Mouse (Mus musculus) layer of hippocampus, postnatal 36 days (tissue): ENCODE measurements around the gene Cnnm1. TPM values are rescaled to one million over a fixed set of nuclear protein-coding genes. Genes with fewer than 3 reads are reported as not detected.
"Not testable (repeated sequence)": the region's sequence is repeated elsewhere in the genome, so short reads cannot be mapped to it uniquely, and the experiment has no call there.

Experiments
- DNase-seq, 2 experiments: peaks; one replicate each; pipeline ENCODE4 v3.0.0; 2022
- total RNA-seq, 2 experiments: library from RNA; stranded (reverse); gene quantifications; 2 replicates each; pipeline ENCODE4 v1.2.3; 2021

Cnnm1 gene
- total RNA-seq, 2 experiments from 2014 or later, result 106 to 110 TPM

DNA sequence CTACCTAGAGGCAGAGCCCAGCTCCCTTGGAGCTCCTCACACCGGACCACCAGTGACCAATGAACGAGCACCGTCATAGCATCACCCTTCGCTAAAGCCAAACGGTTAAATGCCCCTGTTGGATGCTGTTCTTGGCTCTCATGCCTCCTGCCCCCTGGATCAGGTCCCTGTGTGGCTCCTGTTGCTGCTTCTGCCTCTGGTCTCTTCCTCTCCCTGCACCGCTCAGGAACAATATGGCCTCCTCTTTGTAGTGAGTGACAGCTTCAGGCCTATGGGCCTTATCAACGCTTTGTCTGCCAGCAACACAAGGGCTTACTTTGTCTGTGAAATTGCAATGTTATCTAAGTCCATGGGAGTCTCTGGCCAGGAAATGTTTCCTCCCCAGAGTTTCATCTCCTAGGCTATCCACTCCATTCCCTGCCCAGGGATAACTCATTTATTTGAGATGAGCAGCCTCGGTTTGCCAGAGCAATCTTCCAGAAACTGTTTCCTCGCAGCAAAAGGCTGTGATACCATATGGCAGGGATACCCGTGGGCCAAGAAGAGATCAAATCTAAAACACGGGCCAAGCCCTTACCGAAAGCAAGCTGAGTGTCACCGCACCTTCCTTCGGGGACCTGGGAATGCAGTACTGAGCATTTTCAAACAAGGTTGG, 25.5 kb downstream of the Cnnm1 start:
- DNase-seq, result no peak

- DNase-seq, result peak; percentile 44 to 54
Observed at GRCm38 (mm10) chr19:43467927-43468685, 27.9 kb downstream of the Cnnm1 start.

- DNase-seq, result no peak
Observed at GRCm38 (mm10) chr19:43469333-43469732, 29.1 kb downstream of the Cnnm1 start.

DNA sequence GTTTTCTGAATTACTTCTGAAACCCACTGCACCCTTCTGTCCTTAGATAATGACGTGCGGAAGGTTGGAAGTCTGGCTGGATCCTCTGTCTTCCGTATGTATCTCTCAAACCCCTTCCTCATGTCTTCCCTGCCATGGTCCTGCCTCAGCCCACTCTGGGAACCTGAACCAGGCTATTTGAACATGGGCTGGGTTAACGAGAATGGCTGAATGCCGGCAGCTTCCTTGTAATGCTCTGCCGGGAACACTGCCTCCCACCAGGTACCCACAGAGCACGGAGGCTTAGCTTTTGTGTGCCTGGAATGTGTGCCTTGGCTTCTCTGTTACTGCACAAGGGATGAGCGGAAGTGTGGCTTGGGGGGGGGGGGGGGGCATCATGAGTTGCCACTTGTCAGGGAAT, 32.1 kb downstream of the Cnnm1 start:
- DNase-seq, result no peak

GRCm38 (mm10) chr19:43472781-43473180, 32.5 kb downstream of the Cnnm1 start:
- DNase-seq, result no peak

DNA sequence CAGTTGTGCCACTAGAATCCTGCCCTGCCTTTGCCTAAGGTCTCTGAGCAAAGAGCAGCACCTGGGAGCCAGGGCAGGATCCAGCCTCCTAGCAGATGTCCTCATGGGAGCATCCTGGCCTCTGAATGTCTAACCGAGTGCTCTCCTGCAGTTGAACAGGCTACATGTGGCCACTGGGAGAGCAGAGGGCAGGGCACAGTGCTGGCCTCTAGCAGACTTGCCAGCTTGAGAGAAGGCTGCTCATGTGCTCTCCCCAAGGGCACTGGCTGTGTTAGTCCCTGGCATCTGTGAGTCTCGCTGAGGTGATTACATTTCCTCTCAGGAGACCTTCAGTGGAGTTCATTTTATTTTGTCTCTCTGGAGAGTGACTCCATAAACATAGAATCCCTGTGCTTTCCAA, 35.4 kb downstream of the Cnnm1 start:
- DNase-seq, result no peak

DNA sequence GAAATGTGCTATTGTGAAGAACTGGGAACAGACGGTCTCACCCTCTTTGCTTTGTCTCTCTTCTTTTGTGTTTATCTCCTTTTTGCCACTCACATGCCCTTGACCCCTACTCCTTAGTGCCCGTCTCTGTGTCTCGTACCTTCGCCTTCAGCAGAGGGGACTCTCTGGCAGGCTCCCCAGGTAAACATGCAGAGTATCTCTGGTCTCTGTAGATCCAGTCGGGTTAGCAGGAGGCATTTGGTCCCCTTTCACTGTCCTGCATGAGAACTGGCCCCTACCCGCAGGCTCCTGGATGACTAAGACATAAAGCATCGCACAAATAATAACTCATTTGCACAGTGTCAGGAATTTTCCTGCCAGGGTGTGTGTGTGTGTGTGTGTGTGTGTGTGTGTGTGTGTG, 35.8 kb downstream of the Cnnm1 start:
- DNase-seq, result no peak

DNA sequence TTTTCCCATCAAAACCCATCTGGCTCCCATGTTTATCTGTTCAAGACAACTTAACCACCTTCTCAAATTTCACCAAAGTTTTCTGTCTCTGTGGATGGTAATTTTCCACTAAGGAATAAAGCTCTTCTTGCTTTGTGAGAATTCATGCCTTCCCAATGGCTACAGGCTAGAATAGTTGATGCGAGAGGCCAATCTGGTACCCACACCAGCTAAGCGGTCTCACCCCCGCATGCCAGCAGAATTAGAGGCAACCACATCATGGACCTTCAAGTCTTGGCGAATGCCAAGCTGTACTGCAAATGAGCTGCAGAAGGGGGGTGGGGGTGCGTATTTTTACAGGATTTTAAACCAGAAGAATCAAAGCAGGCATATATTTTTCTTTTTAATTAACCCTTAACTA, 37.2 kb downstream of the Cnnm1 start:
- no peak for DNase-seq

DNA sequence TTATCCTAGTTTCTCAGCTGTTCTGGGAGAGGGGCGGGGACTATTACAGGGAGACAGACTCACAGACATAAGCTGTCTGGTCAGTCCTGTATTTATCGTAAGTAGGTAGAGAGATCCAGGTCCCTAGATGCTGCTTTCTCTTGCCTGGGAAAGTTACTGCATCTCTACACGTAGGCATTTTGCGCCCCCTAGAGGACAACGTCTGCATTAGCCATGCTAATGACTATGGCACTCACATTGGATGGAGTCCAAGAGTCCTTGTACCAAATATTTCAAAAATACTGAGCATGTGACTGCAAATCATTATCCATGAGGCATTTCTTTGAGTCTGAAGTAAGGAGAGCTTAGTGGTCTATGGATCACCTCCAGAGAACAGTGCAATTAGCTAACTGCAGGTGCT, 38.7 kb downstream of the Cnnm1 start:
- DNase-seq, result peak; percentile 54 to 55

DNA sequence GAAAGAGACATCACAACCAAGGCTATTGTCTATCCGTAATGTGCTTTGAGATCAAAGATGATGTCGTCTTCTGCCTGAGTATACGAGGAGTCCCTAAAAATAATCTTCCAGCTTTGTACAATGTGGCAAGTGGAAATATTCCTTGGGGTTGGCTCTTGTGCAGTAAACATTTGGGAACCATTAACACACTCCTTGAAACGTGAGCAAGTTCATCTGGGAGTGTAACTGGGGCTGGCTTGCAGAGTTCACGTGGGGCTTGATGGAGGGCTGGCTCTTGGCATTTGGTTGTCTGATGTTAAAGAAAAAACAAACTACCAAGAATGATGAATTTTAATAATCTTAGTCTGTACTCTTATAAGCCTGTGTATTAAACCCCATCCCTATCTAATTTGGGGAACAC, 39.2 kb downstream of the Cnnm1 start:
- no peak for DNase-seq

GRCm38 (mm10) chr19:43480512-43480911, 40.3 kb downstream of the Cnnm1 start:
- DNase-seq, result no peak

GRCm38 (mm10) chr19:43487429-43487828, 47.2 kb downstream of the Cnnm1 start:
- no peak for DNase-seq

- not testable (repeated sequence) for DNase-seq
Observed at GRCm38 (mm10) chr19:43493316-43493715, 53.1 kb downstream of the Cnnm1 start.

DNA sequence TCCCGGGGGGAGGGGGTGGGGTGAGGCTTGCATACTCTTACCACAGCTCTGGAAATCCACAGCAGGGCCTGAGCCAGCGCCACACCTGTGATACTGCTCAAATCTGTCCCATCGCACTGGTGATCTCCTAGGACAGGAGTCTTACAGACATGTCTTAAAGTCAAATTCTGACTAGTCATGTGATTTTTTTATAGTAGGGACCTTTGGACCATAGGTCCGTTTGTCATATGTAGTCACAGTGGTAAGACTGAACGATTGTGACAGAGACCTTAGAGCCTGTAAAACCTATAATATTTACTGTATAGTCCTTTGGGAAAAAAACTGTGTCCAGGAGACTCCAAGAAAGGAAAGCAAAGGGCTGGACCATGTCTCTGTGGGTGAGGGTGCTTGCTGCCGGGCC, 53.6 kb downstream of the Cnnm1 start:
- DNase-seq, result no peak

GRCm38 (mm10) chr19:43494914-43495313, 54.7 kb downstream of the Cnnm1 start:
- no peak for DNase-seq

GRCm38 (mm10) chr19:43495846-43496245, 55.6 kb downstream of the Cnnm1 start:
- DNase-seq, result peak in 1 of 2 experiments; percentile 35

DNA sequence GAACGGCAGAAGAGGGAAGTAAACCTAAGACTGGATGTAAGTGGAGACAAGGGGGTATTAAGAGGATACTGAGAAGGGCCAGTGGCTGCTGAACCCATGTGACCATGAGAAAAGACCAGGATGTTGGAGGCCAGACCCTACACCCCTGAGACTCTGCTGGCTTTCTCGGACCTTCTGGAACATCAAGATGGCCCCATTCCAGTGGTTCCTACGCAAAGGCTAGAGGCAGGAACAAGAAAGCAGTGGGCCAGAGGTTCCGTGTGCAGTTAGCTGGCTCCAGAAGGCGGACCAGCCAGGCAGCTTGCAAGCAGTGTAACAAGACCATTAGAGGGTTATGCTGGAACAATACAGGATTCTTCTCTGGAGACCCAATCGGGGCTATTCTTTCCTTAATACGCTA, 57.2 kb downstream of the Cnnm1 start:
- DNase-seq, result no peak

- DNase-seq, result no peak
Observed at GRCm38 (mm10) chr19:43498874-43499273, 58.6 kb downstream of the Cnnm1 start.

GRCm38 (mm10) chr19:43502630-43503029, 62.4 kb downstream of the Cnnm1 start:
- DNase-seq, result no peak

- not testable (repeated sequence) for DNase-seq
Observed at GRCm38 (mm10) chr19:43503593-43503992, 63.4 kb downstream of the Cnnm1 start.

DNA sequence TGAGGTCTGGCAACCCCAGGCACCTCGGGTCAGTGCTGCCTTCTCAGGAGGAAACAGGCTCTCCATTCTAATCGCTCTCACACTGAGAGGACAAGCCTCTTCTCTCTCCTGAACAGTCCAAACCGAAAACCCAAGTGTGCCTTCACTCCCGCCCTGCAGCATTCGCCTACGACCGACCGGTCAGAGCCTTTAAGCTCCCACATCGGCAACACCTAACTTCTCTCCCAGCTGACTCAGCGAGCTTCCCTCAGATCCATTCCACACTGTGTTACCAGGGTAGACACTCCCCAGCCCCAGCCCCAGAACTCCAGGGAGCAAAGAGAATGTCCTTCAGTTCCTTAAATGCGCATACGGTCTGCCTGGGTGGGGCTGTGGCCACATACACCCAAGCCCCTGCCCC, 65.2 kb downstream of the Cnnm1 start:
- DNase-seq, result no peak

DNA sequence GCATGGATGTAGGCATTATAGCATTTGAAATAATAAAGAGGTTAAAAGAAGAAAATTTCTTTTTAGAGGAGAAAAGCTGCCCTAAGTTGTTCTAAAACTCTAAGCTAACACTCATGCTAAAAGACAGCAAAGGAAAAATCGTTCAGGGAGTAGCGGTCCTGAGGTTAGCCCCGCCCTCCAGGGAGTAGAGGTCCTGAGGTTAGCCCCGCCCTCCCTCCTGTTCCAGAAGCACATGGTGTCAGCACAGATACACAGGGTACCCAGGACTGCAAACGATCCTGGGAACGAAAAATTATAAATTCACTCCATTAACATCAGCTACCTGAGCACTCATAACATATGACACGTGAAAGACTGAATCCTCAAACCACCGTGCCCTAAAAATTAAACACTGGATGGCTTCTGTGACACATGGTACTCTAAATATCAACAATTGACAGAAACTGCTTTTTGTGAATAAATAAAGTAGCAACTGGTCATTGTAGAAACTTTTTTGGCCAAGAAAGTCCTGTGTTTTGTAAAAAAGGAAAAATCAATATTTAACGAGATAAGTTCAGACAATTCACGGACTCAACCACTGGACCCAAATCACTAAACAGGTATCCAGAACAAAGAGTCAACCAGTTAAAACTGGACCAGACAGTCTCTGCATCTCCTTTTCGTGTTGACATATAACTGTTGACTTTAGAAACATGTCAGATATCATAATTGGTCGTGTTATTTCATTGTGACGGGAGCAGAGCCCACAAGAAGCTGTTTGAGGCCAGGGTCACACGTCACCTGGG, 70.4 kb downstream of the Cnnm1 start:
- no peak for DNase-seq
